Mouse (Mus musculus): Measurements from ENCODE around the gene Mgmt.

- TF ChIP-seq TAL1 (IDR thresholded peaks at IDR 0.05; ENCODE audit: low read length) (no peak), GATA1 (IDR thresholded peaks at IDR 0.05; ENCODE audit: low read length) (no peak)
These were observed 53.9 kb downstream of the Mgmt start for GRCm38 (mm10) chr7:136948275-136948810.

Data from erythroblast, embryonic 14.5 days (primary cell).